ENCODE assay signal across 21 mouse cellular contexts in the genomic region with DNA sequence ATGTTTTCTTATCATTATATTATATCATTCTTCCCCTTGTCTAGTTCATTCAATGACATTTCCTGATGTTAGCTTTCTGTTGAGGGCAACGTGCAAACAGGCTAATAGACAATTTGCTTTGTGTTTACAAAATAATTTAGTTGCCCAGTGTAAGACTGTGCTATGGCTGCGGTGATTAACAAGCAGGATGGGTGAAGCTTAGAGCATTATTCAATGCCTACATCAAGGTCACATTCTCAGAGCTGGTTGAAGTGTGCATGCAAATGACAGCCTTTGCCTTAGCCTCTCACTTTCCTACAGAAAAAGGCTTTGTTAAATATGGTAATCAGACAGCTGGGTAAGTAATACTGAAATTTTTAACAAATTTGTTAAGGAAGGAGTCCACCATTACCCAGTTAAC.
DNase-seq lines count a peak whose midpoint lies in the region; ATAC-seq and TF ChIP-seq lines count a peak whose summit lies in the region.
"Had no signal": no experiment of that assay in that cellular context is flagged by ENCODE, and none has a peak within 500 bp of the region (broad histone marks: within the 10 kb centered on the region; RNA-seq: fewer than 3 reads in every experiment).

No protein-coding gene starts in this region.

- no peak overlapping the region for H3K4me2 ChIP-seq in forebrain, embryonic 11.5 days (ENCODE audit: low read depth, low read length, severe bottlenecking)
- H3K4me2 ChIP-seq in forebrain, postnatal 0 days (ENCODE audit: low read depth): no peak overlapping the region
- no peak overlapping the region for H3K4me2 ChIP-seq in midbrain, embryonic 12.5 days (replicated peaks)
- H3K4me2 ChIP-seq in midbrain, embryonic 13.5 days (replicated peaks): no peak overlapping the region
- H3K4me2 ChIP-seq in forebrain, embryonic 13.5 days: no peak overlapping the region
- H3K4me2 ChIP-seq: embryonic facial prominence, embryonic 13.5 days; heart, embryonic 11.5 days; heart, embryonic 15.5 days; hindbrain, embryonic 15.5 days had no signal

- H3K9ac ChIP-seq in forebrain, embryonic 11.5 days (ENCODE audit: low read length): no peak overlapping the region
- no peak overlapping the region for H3K9ac ChIP-seq in forebrain, postnatal 0 days
- H3K9ac ChIP-seq in midbrain, embryonic 12.5 days (replicated peaks): no peak overlapping the region
- H3K9ac ChIP-seq in midbrain, embryonic 13.5 days (replicated peaks): no peak overlapping the region
- no peak overlapping the region for H3K9ac ChIP-seq in forebrain, embryonic 13.5 days
- H3K9ac ChIP-seq: embryonic facial prominence, embryonic 13.5 days; heart, embryonic 15.5 days; hindbrain, embryonic 15.5 days had no signal

- no peaks in the 10 kb centered on the region for H3K9me3 ChIP-seq in forebrain, embryonic 11.5 days (ENCODE audit: control insufficient read depth, low read length)
- H3K9me3 ChIP-seq in forebrain, postnatal 0 days (ENCODE audit: low read length): no peaks in the 10 kb centered on the region
- H3K9me3 ChIP-seq in midbrain, embryonic 12.5 days: no peaks in the 10 kb centered on the region
- no peaks in the 10 kb centered on the region for H3K9me3 ChIP-seq in midbrain, embryonic 13.5 days
- H3K9me3 ChIP-seq in forebrain, embryonic 13.5 days (replicated peaks): no peaks in the 10 kb centered on the region
- H3K9me3 ChIP-seq: embryonic facial prominence, embryonic 13.5 days; heart, embryonic 15.5 days; hindbrain, embryonic 15.5 days had no signal

- no peak overlapping the region for H3K27ac ChIP-seq in forebrain, embryonic 11.5 days (ENCODE audit: low read depth, low read length)
- no peak overlapping the region for H3K27ac ChIP-seq in forebrain, postnatal 0 days (ENCODE audit: low read depth, low read length)
- no peak overlapping the region for H3K27ac ChIP-seq in midbrain, embryonic 12.5 days (replicated peaks)
- H3K27ac ChIP-seq in midbrain, embryonic 13.5 days: no peak overlapping the region
- H3K27ac ChIP-seq in forebrain, embryonic 13.5 days: no peak overlapping the region
- H3K27ac ChIP-seq: embryonic facial prominence, embryonic 13.5 days; heart, adult 2 months; heart, embryonic 15.5 days; hindbrain, embryonic 15.5 days had no signal

- no peak for DNase-seq in forebrain, embryonic 11.5 days (ENCODE audit: low spot score)
- DNase-seq in forebrain, postnatal 0 days: no peak
- DNase-seq in adrenal gland, postnatal 10 days: no peak
- DNase-seq in frontal cortex, adult 2 months (ENCODE audit: extremely low spot score in 1 of 2, low spot score in 1 of 2): no peak
- DNase-seq: adrenal gland, postnatal 14 days; B cell, adult 2 months; cerebellum, adult 18-20 months; cerebellum, adult 9-11 months; cerebellum, postnatal 36 days; gastrocnemius, postnatal 14 days; heart, adult 2 months; heart, postnatal 14 days had no signal

- no peaks in the 10 kb centered on the region for H3K36me3 ChIP-seq in forebrain, embryonic 11.5 days (ENCODE audit: control insufficient read depth, insufficient read depth, low read length)
- no peaks in the 10 kb centered on the region for H3K36me3 ChIP-seq in forebrain, postnatal 0 days (ENCODE audit: insufficient read depth)
- H3K36me3 ChIP-seq in midbrain, embryonic 12.5 days: no peaks in the 10 kb centered on the region
- H3K36me3 ChIP-seq in midbrain, embryonic 13.5 days: no peaks in the 10 kb centered on the region
- H3K36me3 ChIP-seq in forebrain, embryonic 13.5 days (ENCODE audit: poor library complexity, severe bottlenecking): no peaks in the 10 kb centered on the region
- H3K36me3 ChIP-seq: embryonic facial prominence, embryonic 13.5 days; heart, embryonic 15.5 days; hindbrain, embryonic 15.5 days had no signal

- H3K4me3 ChIP-seq in forebrain, embryonic 11.5 days (ENCODE audit: low read depth, low read length): no peak overlapping the region
- H3K4me3 ChIP-seq in forebrain, postnatal 0 days (ENCODE audit: low read depth, low read length): no peak overlapping the region
- H3K4me3 ChIP-seq in midbrain, embryonic 12.5 days: no peak overlapping the region
- no peak overlapping the region for H3K4me3 ChIP-seq in midbrain, embryonic 13.5 days (replicated peaks)
- H3K4me3 ChIP-seq in forebrain, embryonic 13.5 days: no peak overlapping the region
- H3K4me3 ChIP-seq: embryonic facial prominence, embryonic 13.5 days; heart, adult 2 months; heart, embryonic 15.5 days; hindbrain, embryonic 15.5 days had no signal

- ATAC-seq in forebrain, embryonic 11.5 days (replicated peaks; ENCODE audit: low FRiP score): peak; percentile 78
- ATAC-seq in forebrain, postnatal 0 days: no peak
- peak; percentile 70 for ATAC-seq in midbrain, embryonic 12.5 days (ENCODE audit: low FRiP score, low read depth)
- no peak for ATAC-seq in midbrain, embryonic 13.5 days
- ATAC-seq in forebrain, embryonic 13.5 days: peak; percentile 87
- ATAC-seq: CD4-positive, CD25-positive, alpha-beta regulatory T cell, adult 4 months; intestine, embryonic 16.5 days had no signal

- no peaks in the 10 kb centered on the region for H3K27me3 ChIP-seq in forebrain, embryonic 11.5 days (ENCODE audit: control insufficient read depth, insufficient read depth, low read length)
- no peaks in the 10 kb centered on the region for H3K27me3 ChIP-seq in forebrain, postnatal 0 days (ENCODE audit: insufficient read depth, low read length)
- H3K27me3 ChIP-seq in midbrain, embryonic 12.5 days: no peaks in the 10 kb centered on the region; the same call in 1 of the 2 replicates
- no peaks in the 10 kb centered on the region for H3K27me3 ChIP-seq in midbrain, embryonic 13.5 days
- no peaks in the 10 kb centered on the region for H3K27me3 ChIP-seq in forebrain, embryonic 13.5 days
- H3K27me3 ChIP-seq: embryonic facial prominence, embryonic 13.5 days; heart, embryonic 15.5 days; hindbrain, embryonic 15.5 days had no signal

- no peaks in the 10 kb centered on the region for H3K4me1 ChIP-seq in forebrain, embryonic 11.5 days (replicated peaks; ENCODE audit: control insufficient read depth, insufficient read depth, low read length)
- H3K4me1 ChIP-seq in forebrain, postnatal 0 days (ENCODE audit: insufficient read depth): no peaks in the 10 kb centered on the region
- H3K4me1 ChIP-seq in midbrain, embryonic 12.5 days: peaks cover 7% of the 10 kb centered on the region
- H3K4me1 ChIP-seq in midbrain, embryonic 13.5 days (replicated peaks): peaks cover 3% of the 10 kb centered on the region; the same call in 1 of the 2 replicates
- peaks cover 11% of the 10 kb centered on the region for H3K4me1 ChIP-seq in forebrain, embryonic 13.5 days
- H3K4me1 ChIP-seq: embryonic facial prominence, embryonic 13.5 days; heart, embryonic 15.5 days; hindbrain, embryonic 15.5 days had no signal

- WGBS in forebrain, embryonic 11.5 days: 55% methylated on average over 2 of the region's 2 CpGs
- 23% methylated on average over 2 of the region's 2 CpGs for WGBS in forebrain, postnatal 0 days
- 57% methylated on average over 2 of the region's 2 CpGs for WGBS in midbrain, embryonic 12.5 days
- 41% methylated on average over 2 of the region's 2 CpGs for WGBS in midbrain, embryonic 13.5 days
- WGBS in forebrain, embryonic 13.5 days: 24% methylated on average over 2 of the region's 2 CpGs

- no peak for TF ChIP-seq CTCF in forebrain, postnatal 0 days (IDR thresholded peaks at IDR 0.05; ENCODE audit: low read depth)

Comparison
In these comparisons a context has a peak if more than half of its experiments do, and no peak if none do; other contexts are left out.
1. ATAC-seq: peak in forebrain, embryonic 11.5 days (single experiment), midbrain, embryonic 12.5 days (single experiment) and forebrain, embryonic 13.5 days (single experiment); none in forebrain, postnatal 0 days (single experiment) and midbrain, embryonic 13.5 days (single experiment).